Mouse (Mus musculus) neural tube, embryonic 14.5 days (tissue): ENCODE measurements around the gene Olfr49. TPM values are rescaled to one million over a fixed set of nuclear protein-coding genes. Genes with fewer than 3 reads are reported as not detected.
"Not testable (repeated sequence)": the region's sequence is repeated elsewhere in the genome, so short reads cannot be mapped to it uniquely, and the experiment has no call there.

ENCODE experiments used
- ATAC-seq: fragments of 200-750 bp; cut with Nextera tagmentation; 2 replicates; pipeline ENCODE4 v1.8.0; 2017; ENCODE audit warnings: low read depth, mild to moderate bottlenecking, moderate TSS enrichment, moderate library complexity
- H3K27ac ChIP-seq: fragments of 300-500 bp; sonication (generic); 2 replicates; pipeline ENCODE4 v1.5.1; 2014; ENCODE audit warnings: low read depth, mild to moderate bottlenecking, control low read depth, low read length, moderate library complexity, mixed read lengths
- H3K27me3 ChIP-seq: fragments of 300-500 bp; sonication (generic); 2 replicates; pipeline ENCODE4 v1.6.1; 2014; ENCODE audit warnings: low read length; ENCODE audit not compliant: control insufficient read depth, insufficient read depth
- H3K36me3 ChIP-seq: fragments of 300-500 bp; sonication (generic); 2 replicates; pipeline ENCODE4 v1.6.1; 2014; ENCODE audit warnings: low read length, mixed read lengths; ENCODE audit not compliant: control insufficient read depth, insufficient read depth
- H3K4me1 ChIP-seq: fragments of 300-500 bp; sonication (generic); 2 replicates; pipeline ENCODE4 v1.6.1; 2014; ENCODE audit warnings: low read length; ENCODE audit not compliant: control insufficient read depth, insufficient read depth
- H3K4me2 ChIP-seq: fragments of 300-500 bp; sonication (generic); 2 replicates; pipeline ENCODE4 v1.6.1; 2014; ENCODE audit warnings: mild to moderate bottlenecking, low read depth, low read length, control low read depth
- H3K4me3 ChIP-seq: fragments of 300-500 bp; sonication (generic); 2 replicates; pipeline ENCODE4 v1.5.1; 2014; ENCODE audit warnings: low read depth, low read length, control low read depth, mixed read lengths
- H3K9ac ChIP-seq: fragments of 300-500 bp; sonication (generic); replicated peaks from 2 replicates; pipeline ENCODE4 v1.6.1; 2014; ENCODE audit warnings: low read depth, mild to moderate bottlenecking, control low read depth, low read length, mixed read lengths
- H3K9me3 ChIP-seq: fragments of 300-500 bp; sonication (generic); 2 replicates; pipeline ENCODE4 v1.6.1; 2016; ENCODE audit warnings: low read length; ENCODE audit not compliant: control insufficient read depth
- WGBS: fragments of 180-500 bp; shearing (Covaris S2); extraction: QIAGEN DNeasy Blood & Tissue Kit; methylation state at CpG from one replicate; pipeline ENCODE4 v1.1.7; 2014; 5-methylcytosine and 5-hydroxymethylcytosine counted together
- polyA plus RNA-seq: library from polyadenylated mRNA; unstranded; fragments of >200 nt; fragmentation: Nextera tagmentation; extraction: Ambion mirVana; gene quantifications from 2 replicates; pipeline ENCODE4 v1.2.1, GENCODE M21; 2014

Gene Olfr49
- polyA plus RNA-seq, 1 experiment from 2014 or later: not detected

GRCm38 (mm10) chr14:54231176-54231956 is 53.4 kb downstream of the Olfr49 start:
- no peaks in the 10 kb centered on the region for H3K27me3 ChIP-seq
- no peak overlapping the region for H3K4me2 ChIP-seq
- H3K4me3 ChIP-seq: no peak overlapping the region
- H3K9ac ChIP-seq: no peak overlapping the region
- no peaks in the 10 kb centered on the region for H3K36me3 ChIP-seq
- 85% methylated on average over 21 of the region's 21 CpGs for WGBS
- no peak for ATAC-seq
- H3K9me3 ChIP-seq: no peaks in the 10 kb centered on the region
- H3K4me1 ChIP-seq: peaks cover 28% of the 10 kb centered on the region
- no peak overlapping the region for H3K27ac ChIP-seq

GRCm38 (mm10) chr14:54230638-54231150 is 54.0 kb downstream of the Olfr49 start:
- Histone ChIP-seq H3K27ac (no peak overlapping the region), H3K4me2 (no peak overlapping the region), H3K36me3 (no peaks in the 10 kb centered on the region), H3K4me3 (no peak overlapping the region), H3K4me1 (peaks cover 28% of the 10 kb centered on the region), H3K9ac (no peak overlapping the region), H3K9me3 (no peaks in the 10 kb centered on the region), H3K27me3 (no peaks in the 10 kb centered on the region; the same call in 1 of the 2 replicates)
- 90% methylated on average over 14 of the region's 14 CpGs for WGBS
- ATAC-seq: no peak

DNA sequence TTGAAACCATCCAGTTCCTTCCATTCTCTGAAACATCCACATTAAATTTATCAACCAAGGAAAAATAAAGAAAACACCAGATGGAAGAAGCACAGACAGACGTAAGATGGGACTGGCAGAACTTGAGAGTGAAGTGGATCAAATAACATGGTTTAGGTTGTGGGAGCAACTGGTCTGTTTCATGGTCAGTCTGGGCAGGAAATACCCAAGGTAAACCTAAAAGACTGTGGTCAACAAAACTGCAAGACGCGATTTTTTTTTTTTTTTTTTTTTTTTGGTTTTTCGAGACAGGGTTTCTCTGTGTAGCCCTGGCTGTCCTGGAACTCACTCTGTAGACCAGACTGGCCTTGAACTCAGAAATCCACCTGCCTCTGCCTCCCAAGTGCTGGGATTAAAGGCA is 54.9 kb downstream of the Olfr49 start:
- H3K27ac ChIP-seq, H3K9ac ChIP-seq, H3K4me2 ChIP-seq, H3K27me3 ChIP-seq, H3K36me3 ChIP-seq, ATAC-seq, H3K4me3 ChIP-seq, H3K9me3 ChIP-seq: not testable (repeated sequence)
- H3K4me1 ChIP-seq: peaks cover 30% of the 10 kb centered on the region
- 82% methylated on average over 3 of the region's 4 CpGs for WGBS

- ATAC-seq: peak; percentile 54
- WGBS: 7% methylated on average over 25 of the region's 25 CpGs
These were observed 55.6 kb downstream of the Olfr49 start for GRCm38 (mm10) chr14:54228933-54229713.

DNA sequence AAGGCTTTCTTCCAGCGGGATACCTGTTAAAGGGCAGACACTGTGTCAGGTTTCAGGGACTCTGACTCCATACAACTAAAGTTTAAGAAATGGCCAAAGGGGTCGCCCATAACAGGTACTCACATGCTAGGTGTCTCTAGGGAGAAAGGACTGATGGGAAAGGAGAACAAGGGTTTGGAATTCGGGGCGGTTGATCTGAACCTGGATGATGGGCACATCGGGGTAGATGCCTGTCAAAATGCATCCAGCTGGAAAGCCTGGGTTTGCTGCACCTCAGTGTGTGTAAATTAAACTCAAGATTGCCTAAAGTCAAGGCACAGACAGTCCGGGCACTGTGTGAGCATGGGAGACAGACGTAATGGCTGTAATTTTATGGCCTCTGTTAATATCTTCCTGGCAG is 56.2 kb downstream of the Olfr49 start:
- H3K4me3 ChIP-seq: peak overlapping the region; percentile 21; the same call in 1 of the 2 replicates
- H3K9ac ChIP-seq: peak overlapping the region; percentile 58; the same call in 1 of the 2 replicates
- peaks cover 31% of the 10 kb centered on the region for H3K4me1 ChIP-seq
- WGBS: 6% methylated on average over 7 of the region's 7 CpGs
- H3K36me3 ChIP-seq: no peaks in the 10 kb centered on the region
- no peaks in the 10 kb centered on the region for H3K9me3 ChIP-seq
- H3K27me3 ChIP-seq: no peaks in the 10 kb centered on the region; the same call in 1 of the 2 replicates
- peak overlapping the region; percentile 74 for H3K27ac ChIP-seq
- peak overlapping the region; percentile 44 for H3K4me2 ChIP-seq
- peak; percentile 41 for ATAC-seq

More at GRCm38 (mm10) chr14:54228933-54229713, 55.6 kb downstream of the Olfr49 start:
- no peaks in the 10 kb centered on the region for H3K36me3 ChIP-seq
- peak overlapping the region; percentile 44 for H3K4me2 ChIP-seq
- H3K9ac ChIP-seq: peak overlapping the region; percentile 58
- no peaks in the 10 kb centered on the region; the same call in 1 of the 2 replicates for H3K27me3 ChIP-seq
- peak overlapping the region; percentile 74 for H3K27ac ChIP-seq
- H3K4me1 ChIP-seq: peaks cover 31% of the 10 kb centered on the region
- peak overlapping the region; percentile 21 for H3K4me3 ChIP-seq
- H3K9me3 ChIP-seq: no peaks in the 10 kb centered on the region

Other genes with a start within 250 kb of the Olfr49 start
- gene Dad1, start 30.8 kb downstream of the Olfr49 start, polyA plus RNA-seq: 401 and 423 TPM in 2 replicates
- gene Abhd4, start 30.8 kb downstream of the Olfr49 start, polyA plus RNA-seq: 57.4 and 69.5 TPM in 2 replicates
- 66.5 and 75.4 TPM in 2 replicates for gene Oxa1l, start 75.9 kb upstream of the Olfr49 start, polyA plus RNA-seq
- 2.6 and 7.1 TPM in 2 replicates for gene Slc7a7, start 132.8 kb upstream of the Olfr49 start, polyA plus RNA-seq
- 258 and 280 TPM in 2 replicates for gene Mrpl52, start 142.0 kb upstream of the Olfr49 start, polyA plus RNA-seq
- 24.7 and 49.0 TPM in 2 replicates for gene Mmp14, start 146.7 kb upstream of the Olfr49 start, polyA plus RNA-seq
- 26.0 and 35.8 TPM in 2 replicates for gene Lrp10, start 179.2 kb upstream of the Olfr49 start, polyA plus RNA-seq
- 42.1 and 42.8 TPM in 2 replicates for gene Rem2, start 191.2 kb upstream of the Olfr49 start, polyA plus RNA-seq
- gene Prmt5, start 232.6 kb upstream of the Olfr49 start, polyA plus RNA-seq: 97.9 and 99.1 TPM in 2 replicates